Mouse (Mus musculus) limb, embryonic 14.5 days (tissue): Measurements from ENCODE around the gene Cbfa2t2. TPM values are rescaled to one million over a fixed set of nuclear protein-coding genes. Genes with fewer than 3 reads are reported as not detected.

Experiments used
- ATAC-seq: fragments of 200-750 bp; cut with Nextera tagmentation; 2 replicates; pipeline ENCODE4 v1.8.0; 2017; ENCODE audit warnings: low read depth, moderate number of reproducible peaks, moderate TSS enrichment; ENCODE audit not compliant: low FRiP score
- DNase-seq: peaks from one replicate; pipeline ENCODE4 v3.0.0-alpha.2; 2015; ENCODE audit warnings: low spot score
- H3K27ac ChIP-seq: fragments of 300-500 bp; sonication (generic); replicated peaks from 2 replicates; pipeline ENCODE4 v1.5.1; 2014; ENCODE audit warnings: low read depth, mild to moderate bottlenecking, low read length, moderate library complexity, mixed read lengths
- H3K27me3 ChIP-seq: fragments of 300-500 bp; sonication (generic); 2 replicates; pipeline ENCODE4 v1.6.1; 2014; ENCODE audit warnings: low read length, mixed read lengths; ENCODE audit not compliant: control insufficient read depth, insufficient read depth
- H3K36me3 ChIP-seq: fragments of 300-500 bp; sonication (generic); 2 replicates; pipeline ENCODE4 v1.6.1; 2014; ENCODE audit warnings: mild to moderate bottlenecking, low read length, moderate library complexity, mixed read lengths; ENCODE audit not compliant: control insufficient read depth, insufficient read depth
- H3K4me1 ChIP-seq: fragments of 300-500 bp; sonication (generic); 2 replicates; pipeline ENCODE4 v1.6.1; 2014; ENCODE audit warnings: antibody characterized with exemption, low read length, mixed read lengths; ENCODE audit not compliant: control insufficient read depth, insufficient read depth
- H3K4me2 ChIP-seq: fragments of 300-500 bp; sonication (generic); replicated peaks from 2 replicates; pipeline ENCODE4 v1.6.1; 2014; ENCODE audit warnings: low read depth, mild to moderate bottlenecking, low read length, moderate library complexity; ENCODE audit not compliant: severe bottlenecking
- H3K4me3 ChIP-seq: fragments of 300-500 bp; sonication (generic); replicated peaks from 2 replicates; pipeline ENCODE4 v1.5.1; 2014; ENCODE audit warnings: low read length
- H3K9ac ChIP-seq: fragments of 300-500 bp; sonication (generic); 2 replicates; pipeline ENCODE4 v1.6.1; 2014; ENCODE audit warnings: mild to moderate bottlenecking, low read depth, low read length, moderate library complexity; ENCODE audit not compliant: severe bottlenecking
- H3K9me3 ChIP-seq: fragments of 300-500 bp; sonication (generic); 2 replicates; pipeline ENCODE4 v1.6.1; 2016; ENCODE audit warnings: low read length; ENCODE audit not compliant: control insufficient read depth
- POLR2A ChIP-seq: fragments of 200-500 bp; IDR thresholded peaks from 2 replicates; pipeline ENCODE4 v1.8.0; 2012; ENCODE audit warnings: inconsistent platforms, mild to moderate bottlenecking, moderate library complexity, borderline replicate concordance; ENCODE audit not compliant: insufficient read depth, insufficient read length; ENCODE audit errors: extremely low read depth
- WGBS: fragments of 180-500 bp; shearing (Covaris S2); extraction: QIAGEN DNeasy Blood & Tissue Kit; methylation state at CpG from one replicate; pipeline ENCODE4 v1.1.7; 2014; 5-methylcytosine and 5-hydroxymethylcytosine counted together
- polyA plus RNA-seq, 2 experiments: library from polyadenylated mRNA; depleted of rRNA in 1 of 2; stranded (reverse) in 1 of 2; unstranded in 1 of 2; fragments of >200 nt; fragmentation: Nextera tagmentation in 1 of 2; extraction: Ambion mirVana in 1 of 2; gene quantifications; 2 replicates each; pipeline versions ENCODE4 v1.2.1 to v1.2.3; 2012 to 2014

The Cbfa2t2 gene
- polyA plus RNA-seq, 2 experiments, result 26.4 to 35.7 TPM

DNA sequence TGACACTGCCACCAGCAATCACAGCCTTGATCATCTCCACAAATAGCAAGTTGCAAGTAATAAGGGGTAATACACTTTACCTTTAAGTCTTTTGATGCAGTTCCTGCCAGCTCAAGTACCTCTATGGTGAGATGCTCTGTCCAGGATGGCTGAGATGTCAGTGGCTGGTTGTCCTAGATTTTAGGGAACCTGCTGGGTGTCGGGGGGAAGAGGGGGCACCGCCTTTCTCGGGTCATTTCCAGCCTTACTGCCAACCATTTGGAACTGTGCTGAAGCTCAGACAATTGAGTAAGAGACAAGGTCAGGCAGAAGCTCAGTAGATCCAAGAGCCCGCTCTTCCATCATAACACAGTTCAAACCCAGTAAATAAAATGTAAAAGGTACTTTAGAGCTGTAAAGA, 58.7 kb downstream of the Cbfa2t2 start:
- Histone ChIP-seq H3K9me3 (no peaks in the 10 kb centered on the region), H3K9ac (no peak overlapping the region), H3K36me3 (no peaks in the 10 kb centered on the region), H3K27me3 (no peaks in the 10 kb centered on the region), H3K4me1 (peaks cover 12% of the 10 kb centered on the region), H3K27ac (no peak overlapping the region), H3K4me3 (no peak overlapping the region), H3K4me2 (no peak overlapping the region)
- DNase-seq (no peak), ATAC-seq (no peak)
- TF ChIP-seq POLR2A, result no peak
- WGBS, result 92% methylated on average over 4 of the region's 4 CpGs

DNA sequence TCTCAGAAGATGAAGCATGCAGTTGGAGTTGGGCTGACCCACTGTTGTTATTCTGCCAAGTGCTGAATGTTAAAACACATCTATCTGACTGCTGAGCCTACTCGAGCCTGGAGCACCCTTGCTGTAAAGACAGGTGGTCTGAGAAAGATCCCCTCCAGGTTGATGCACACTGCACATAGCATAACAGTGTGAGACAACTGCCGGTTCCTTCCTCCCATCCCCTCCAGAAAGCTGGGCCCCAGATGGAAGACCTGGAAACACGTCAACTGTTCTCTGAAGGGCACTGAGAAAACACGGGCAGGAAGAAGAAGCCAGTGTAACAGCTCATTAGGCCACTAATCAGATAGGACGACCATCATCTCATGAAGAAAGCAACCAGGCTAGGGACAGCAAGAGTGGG, 62.3 kb downstream of the Cbfa2t2 start:
- Histone ChIP-seq H3K27me3 (no peaks in the 10 kb centered on the region), H3K9ac (no peak overlapping the region), H3K4me3 (no peak overlapping the region), H3K27ac (no peak overlapping the region), H3K36me3 (peaks cover 15% of the 10 kb centered on the region), H3K4me2 (no peak overlapping the region), H3K9me3 (no peaks in the 10 kb centered on the region), H3K4me1 (no peaks in the 10 kb centered on the region)
- 69% methylated on average over 5 of the region's 5 CpGs for WGBS
- no peak for TF ChIP-seq POLR2A
- DNase-seq (no peak), ATAC-seq (no peak)

GRCm38 (mm10) chr2:154499717-154500247, 63.5 kb downstream of the Cbfa2t2 start:
- Histone ChIP-seq H3K4me3 (no peak overlapping the region), H3K4me2 (no peak overlapping the region), H3K27ac (no peak overlapping the region), H3K4me1 (no peaks in the 10 kb centered on the region), H3K9ac (no peak overlapping the region), H3K36me3 (peaks cover 21% of the 10 kb centered on the region), H3K9me3 (no peaks in the 10 kb centered on the region), H3K27me3 (no peaks in the 10 kb centered on the region)
- no peak for TF ChIP-seq POLR2A
- ATAC-seq, result no peak
- 93% methylated on average over 2 of the region's 2 CpGs for WGBS
- DNase-seq, result no peak

DNA sequence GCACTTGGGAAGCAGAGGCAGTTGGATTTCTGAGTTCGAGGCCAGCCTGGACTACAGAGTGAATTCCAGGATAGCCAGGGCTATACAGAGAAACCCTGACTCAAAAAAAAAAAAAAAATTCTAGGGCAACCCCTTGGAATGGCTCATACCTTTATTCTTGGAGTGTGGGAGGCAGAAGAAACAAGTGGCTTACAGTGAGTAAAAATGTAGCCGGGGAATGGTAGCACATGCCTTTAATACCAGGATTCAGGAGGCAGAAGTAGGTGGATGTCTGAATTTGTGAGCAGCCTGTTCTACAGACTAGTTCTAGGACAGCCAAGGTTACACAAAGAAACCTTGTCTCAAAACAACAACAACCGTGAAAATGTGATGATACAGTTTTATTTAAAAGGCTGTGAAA, 64.5 kb downstream of the Cbfa2t2 start:
- Histone ChIP-seq H3K9me3 (no peaks in the 10 kb centered on the region), H3K27ac (no peak overlapping the region), H3K9ac (no peak overlapping the region), H3K27me3 (no peaks in the 10 kb centered on the region), H3K4me2 (no peak overlapping the region), H3K4me1 (no peaks in the 10 kb centered on the region), H3K36me3 (peaks cover 29% of the 10 kb centered on the region), H3K4me3 (no peak overlapping the region)
- DNase-seq, result no peak
- WGBS, result 94% methylated on average over 3 of the region's 3 CpGs
- no peak for ATAC-seq
- TF ChIP-seq POLR2A, result no peak

GRCm38 (mm10) chr2:154507076-154507475, 70.8 kb downstream of the Cbfa2t2 start:
- no peaks in the 10 kb centered on the region for H3K27me3 ChIP-seq
- no peak overlapping the region for H3K4me2 ChIP-seq
- ATAC-seq (no peak), DNase-seq (no peak)
- WGBS, result 44% methylated on average over 2 of the region's 2 CpGs
- TF ChIP-seq POLR2A, result no peak
- no peak overlapping the region for H3K4me3 ChIP-seq
- H3K4me1 ChIP-seq, result no peaks in the 10 kb centered on the region
- no peak overlapping the region for H3K9ac ChIP-seq
- H3K27ac ChIP-seq, result no peak overlapping the region
- peaks cover 50% of the 10 kb centered on the region for H3K36me3 ChIP-seq
- H3K9me3 ChIP-seq, result no peaks in the 10 kb centered on the region
